Mouse (Mus musculus): Measurements from ENCODE around the gene Tmem59l.

GRCm38 (mm10) chr8:70467229-70467725, 19.9 kb downstream of the Tmem59l start:
- TF ChIP-seq CTCF (IDR thresholded peaks at IDR 0.05; ENCODE audit: extremely low read depth, insufficient read depth, low read length) (no peak), POLR2A (IDR thresholded peaks at IDR 0.05; ENCODE audit: extremely low read depth, insufficient read depth, low read length) (no peak)

All from cortical plate, adult 2 months (tissue).